Mouse (Mus musculus) heart, adult 8-10 months (tissue): ENCODE results near the gene Tekt1. TPM values are rescaled to one million over a fixed set of nuclear protein-coding genes. Genes with fewer than 3 reads are reported as not detected.
"Not testable (repeated sequence)": the region's sequence is repeated elsewhere in the genome, so short reads cannot be mapped to it uniquely, and the experiment has no call there.

Experiments used
- DNase-seq: peaks from one replicate; pipeline ENCODE4 v3.0.0; 2022; ENCODE audit warnings: low spot score
- total RNA-seq, 4 experiments: library from RNA; stranded (reverse); gene quantifications; 2 replicates each; pipeline ENCODE4 v1.2.4; 2022

Tekt1 gene
- total RNA-seq, 4 experiments from 2014 or later = 0.28 TPM; not detected in 3

GRCm38 (mm10) chr11:72389407-72390142 lies 27.3 kb upstream of the Tekt1 start:
- no peak for DNase-seq

GRCm38 (mm10) chr11:72388113-72388529 lies 25.9 kb upstream of the Tekt1 start:
- DNase-seq = no peak

- DNase-seq = no peak
These were observed 17.1 kb upstream of the Tekt1 start for GRCm38 (mm10) chr11:72379351-72379750.

GRCm38 (mm10) chr11:72378222-72378621 lies 16.0 kb upstream of the Tekt1 start:
- no peak for DNase-seq

GRCm38 (mm10) chr11:72376562-72376961 lies 14.3 kb upstream of the Tekt1 start:
- DNase-seq = no peak

GRCm38 (mm10) chr11:72369904-72370672 lies 7.8 kb upstream of the Tekt1 start:
- peak; percentile 48 for DNase-seq

- no peak for DNase-seq
These were observed 5.9 kb upstream of the Tekt1 start for GRCm38 (mm10) chr11:72367934-72368674.

- DNase-seq = no peak
These were observed 3.9 kb upstream of the Tekt1 start for GRCm38 (mm10) chr11:72366126-72366525.

GRCm38 (mm10) chr11:72364526-72364925 lies 2.3 kb upstream of the Tekt1 start:
- DNase-seq = no peak

- no peak for DNase-seq
These were observed 1.4 kb upstream of the Tekt1 start for GRCm38 (mm10) chr11:72363523-72364240.

- peak; percentile 17 for DNase-seq
These were observed 576 bp downstream of the Tekt1 start for GRCm38 (mm10) chr11:72361385-72362346.

GRCm38 (mm10) chr11:72354971-72355728 lies 7.1 kb downstream of the Tekt1 start:
- DNase-seq = peak; percentile 67

GRCm38 (mm10) chr11:72353186-72353585 lies 9.1 kb downstream of the Tekt1 start:
- no peak for DNase-seq

GRCm38 (mm10) chr11:72352272-72352671 lies 10.0 kb downstream of the Tekt1 start:
- DNase-seq = no peak

GRCm38 (mm10) chr11:72349652-72350051 lies 12.6 kb downstream of the Tekt1 start:
- no peak for DNase-seq

- DNase-seq = no peak
These were observed 13.2 kb downstream of the Tekt1 start for GRCm38 (mm10) chr11:72349016-72349415.

- no peak for DNase-seq
These were observed 13.7 kb downstream of the Tekt1 start for GRCm38 (mm10) chr11:72348563-72348962.

GRCm38 (mm10) chr11:72344486-72344885 lies 17.8 kb downstream of the Tekt1 start:
- no peak for DNase-seq

- no peak for DNase-seq
These were observed 18.3 kb downstream of the Tekt1 start for GRCm38 (mm10) chr11:72343904-72344303.

GRCm38 (mm10) chr11:72343238-72343625 lies 19.0 kb downstream of the Tekt1 start:
- DNase-seq = not testable (repeated sequence)
